Mouse (Mus musculus): ENCODE results near the gene Efcc1.
A peak's percentile ranks its signal among the peaks of the same experiment; 100 is the strongest.

The Efcc1 gene

GRCm38 (mm10) chr6:87730591-87731462, at the start of gene Efcc1:
Gene Efcc1 (plus strand): TSS chr6:87730869.
- peak; percentile 41 for DNase-seq (ENCODE audit: low spot score)

DNA sequence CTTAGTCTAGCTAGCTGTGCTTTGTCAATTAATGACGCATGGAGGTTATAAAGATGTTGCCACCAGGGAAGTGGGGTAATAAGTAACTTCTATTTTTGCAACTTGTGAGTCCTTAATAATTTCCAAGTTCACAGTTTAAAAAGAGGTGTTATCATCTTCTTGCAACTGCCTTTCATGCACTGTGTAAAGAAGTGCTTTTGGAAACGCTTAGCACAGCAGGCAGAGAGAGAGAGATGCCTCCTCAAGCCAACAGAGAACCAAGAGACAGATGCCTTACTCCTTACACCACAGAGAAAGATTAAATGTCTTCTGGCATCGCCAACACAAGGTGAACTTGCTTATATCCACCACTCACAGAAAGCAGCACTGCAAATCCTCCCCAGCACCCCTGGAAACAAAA, 34.7 kb upstream of the Efcc1 start:
- no peak for DNase-seq (ENCODE audit: low spot score)

GRCm38 (mm10) chr6:87696544-87696943, 34.1 kb upstream of the Efcc1 start:
- no peak for DNase-seq (ENCODE audit: low spot score)

- DNase-seq (ENCODE audit: low spot score) = no peak
These were observed 24.4 kb upstream of the Efcc1 start for GRCm38 (mm10) chr6:87706246-87706645.

- no peak for DNase-seq (ENCODE audit: low spot score)
These were observed 18.4 kb upstream of the Efcc1 start for GRCm38 (mm10) chr6:87712311-87712710.

DNA sequence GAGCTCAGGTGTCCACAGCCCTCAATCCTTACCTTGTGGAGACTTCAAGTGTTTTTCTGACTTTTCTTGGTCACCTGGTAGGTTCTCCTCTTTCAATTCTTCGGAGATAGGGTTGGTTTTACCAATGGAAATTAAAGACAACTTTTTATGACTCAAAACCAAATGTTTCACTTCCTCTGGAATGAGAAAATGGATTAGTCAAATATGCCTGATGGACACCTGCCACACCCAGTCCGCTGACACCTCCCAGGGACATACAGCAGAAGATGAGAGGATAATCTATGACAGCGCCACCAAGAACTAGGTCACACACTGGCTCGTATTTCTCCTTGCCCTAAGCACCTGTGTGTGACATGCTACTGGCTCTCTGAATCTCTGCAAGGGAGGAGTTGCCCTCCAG, 16.6 kb upstream of the Efcc1 start:
- DNase-seq (ENCODE audit: low spot score) = no peak

- no peak for DNase-seq (ENCODE audit: low spot score)
These were observed 8.0 kb upstream of the Efcc1 start for GRCm38 (mm10) chr6:87722631-87723030.

- no peak for DNase-seq (ENCODE audit: low spot score)
These were observed 5.3 kb upstream of the Efcc1 start for GRCm38 (mm10) chr6:87725267-87725912.

- DNase-seq (ENCODE audit: low spot score) = no peak
These were observed 2.6 kb upstream of the Efcc1 start for GRCm38 (mm10) chr6:87728102-87728501.

DNA sequence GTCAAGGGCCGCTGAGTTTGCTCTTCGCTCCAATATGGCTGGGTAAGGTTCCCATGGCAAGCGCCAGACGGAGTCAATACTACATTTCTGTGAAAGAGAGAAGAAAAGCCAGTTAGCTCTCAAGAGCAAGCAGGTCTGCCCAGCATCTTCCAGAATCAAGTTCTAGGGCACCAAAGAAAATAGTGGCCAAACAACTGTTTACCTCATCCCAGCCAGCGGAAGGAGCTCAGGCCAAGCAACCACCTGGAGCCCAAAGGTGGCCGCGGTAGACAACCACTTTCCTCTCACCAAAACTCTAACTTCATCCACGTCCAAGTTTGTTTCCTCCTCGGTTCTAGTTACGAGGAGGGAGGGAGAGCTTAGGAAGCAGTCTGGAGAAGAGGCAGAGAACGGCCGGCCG, 528 bp upstream of the Efcc1 start:
- no peak for DNase-seq (ENCODE audit: low spot score)

DNA sequence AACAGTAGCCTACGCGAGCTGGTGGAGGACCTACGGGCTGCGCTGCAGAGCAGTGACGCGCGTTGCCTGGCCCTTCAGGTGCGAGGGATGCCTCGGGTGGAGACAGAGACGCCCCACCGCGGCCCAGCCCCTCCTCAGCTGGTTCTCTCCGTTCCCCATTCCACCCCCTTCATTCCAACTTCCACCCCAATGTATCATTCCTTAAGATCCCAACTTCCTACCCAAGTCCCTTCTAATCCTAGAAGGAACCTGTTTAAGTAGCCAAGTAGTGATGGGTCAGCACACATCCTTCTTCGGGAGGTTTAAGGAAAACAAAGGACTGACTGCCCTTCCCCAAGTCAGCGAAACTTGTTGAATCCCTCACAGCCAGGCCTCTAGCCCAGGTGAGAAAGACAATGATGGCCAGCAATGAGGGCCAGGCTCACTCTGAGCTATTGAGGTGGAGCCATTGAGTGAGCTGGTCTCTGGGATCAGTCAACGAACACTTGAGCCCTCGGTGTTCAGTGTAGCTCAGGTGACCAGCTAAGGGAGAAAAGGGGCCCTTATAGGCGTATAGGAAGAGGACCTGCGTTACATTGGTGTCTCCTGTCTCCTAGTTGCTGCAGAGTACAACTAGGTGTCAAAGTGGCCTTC, 910 bp downstream of the Efcc1 start:
- DNase-seq (ENCODE audit: low spot score) = no peak

DNA sequence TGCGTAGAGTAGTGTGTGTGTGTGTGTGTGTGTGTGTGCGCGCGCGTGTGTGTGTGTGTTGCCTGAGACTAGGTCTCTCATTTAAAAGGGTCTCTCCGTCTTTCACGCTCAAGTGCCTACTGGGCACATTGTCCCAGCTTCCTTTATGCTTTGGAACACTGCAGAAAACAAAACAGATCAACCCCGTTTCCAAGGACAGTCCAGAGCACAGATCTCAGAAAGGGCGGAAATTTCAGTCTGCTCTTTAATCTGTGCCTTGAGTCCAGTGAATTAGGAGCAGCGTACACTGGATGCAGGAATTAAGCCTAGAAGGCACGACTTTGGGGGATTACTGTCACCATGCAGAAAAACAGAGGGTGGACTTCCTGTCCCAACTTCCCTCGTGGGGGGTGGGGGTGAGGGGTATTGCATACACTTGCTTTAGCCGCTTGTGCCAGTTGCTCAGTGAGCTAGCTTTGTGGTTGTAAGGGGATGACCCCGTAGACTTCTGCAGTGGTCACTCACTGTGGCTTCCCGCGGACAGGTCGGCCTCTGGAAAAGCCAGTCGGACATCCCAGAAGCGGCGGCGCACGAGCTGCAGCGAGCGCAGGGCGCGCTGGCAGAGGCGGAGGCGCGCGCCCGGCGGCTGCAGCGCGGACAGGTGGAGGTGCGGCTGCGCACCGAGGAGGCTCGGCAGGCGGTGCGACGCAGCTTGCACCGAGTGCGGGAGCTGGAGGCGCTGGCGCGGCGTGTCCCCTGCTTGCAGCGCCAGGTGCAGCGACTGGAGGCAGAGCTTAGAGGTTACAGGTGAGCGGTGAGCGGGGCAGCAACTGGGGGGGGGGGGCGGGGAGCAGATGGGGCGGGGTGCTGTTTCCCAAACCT, 1.7 kb downstream of the Efcc1 start:
- no peak for DNase-seq (ENCODE audit: low spot score)

- DNase-seq (ENCODE audit: low spot score) = no peak
These were observed 2.7 kb downstream of the Efcc1 start for GRCm38 (mm10) chr6:87733131-87733930.

- DNase-seq (ENCODE audit: low spot score) = no peak
These were observed 3.5 kb downstream of the Efcc1 start for GRCm38 (mm10) chr6:87734136-87734535.

DNA sequence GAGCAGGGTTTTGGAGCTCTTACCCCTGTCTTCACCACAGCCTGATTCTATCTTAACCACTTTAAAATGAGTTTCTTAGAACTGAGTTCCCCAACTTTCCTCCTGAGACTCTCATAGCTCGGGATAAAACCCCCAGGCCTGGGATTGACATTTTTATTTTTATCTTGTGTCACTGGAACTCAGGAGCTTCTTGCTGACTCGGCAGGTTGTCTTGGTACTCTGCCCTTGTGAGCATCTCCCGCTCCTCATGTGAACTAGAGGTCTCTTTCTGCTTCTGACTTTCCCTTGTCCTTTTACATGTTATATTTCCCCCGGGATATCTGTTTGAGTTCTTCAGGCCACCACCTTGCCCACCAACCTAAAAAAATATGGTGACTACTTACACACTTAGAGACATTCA, 6.3 kb downstream of the Efcc1 start:
- no peak for DNase-seq (ENCODE audit: low spot score)

DNA sequence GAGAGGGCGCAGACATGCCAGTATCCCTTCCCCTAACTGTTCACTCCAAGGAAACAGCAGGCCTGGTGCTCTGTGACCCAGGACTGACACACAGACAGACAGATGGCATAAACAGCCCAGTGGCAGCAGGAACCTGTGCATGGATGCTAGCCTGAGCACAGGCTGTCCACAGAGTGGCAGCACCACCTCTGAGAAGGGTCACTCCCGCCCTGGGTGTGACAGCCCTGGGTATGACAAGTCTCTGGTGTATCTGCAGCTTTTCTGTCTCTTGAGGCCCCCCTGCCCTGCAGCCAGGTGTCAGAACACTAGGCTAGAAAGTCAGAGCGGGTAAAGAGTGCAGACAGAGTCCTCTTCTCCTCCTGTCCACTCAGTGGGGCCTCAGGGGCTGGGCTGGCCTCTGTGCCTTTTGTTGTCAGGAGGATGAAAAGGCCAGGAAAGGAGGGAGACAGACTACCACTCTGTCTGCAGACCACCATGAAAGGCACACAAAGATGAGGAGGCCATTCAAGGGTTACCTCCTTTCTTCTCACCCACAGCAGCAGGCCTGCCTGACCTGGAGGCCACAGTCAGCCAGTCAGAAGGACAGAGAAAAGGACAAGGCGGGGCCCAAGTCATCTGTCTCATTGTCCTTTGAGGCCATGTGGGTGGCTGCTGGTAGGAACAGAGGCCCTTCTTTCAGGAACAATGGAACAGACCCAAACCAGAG, 7.4 kb downstream of the Efcc1 start:
- no peak for DNase-seq (ENCODE audit: low spot score)

DNA sequence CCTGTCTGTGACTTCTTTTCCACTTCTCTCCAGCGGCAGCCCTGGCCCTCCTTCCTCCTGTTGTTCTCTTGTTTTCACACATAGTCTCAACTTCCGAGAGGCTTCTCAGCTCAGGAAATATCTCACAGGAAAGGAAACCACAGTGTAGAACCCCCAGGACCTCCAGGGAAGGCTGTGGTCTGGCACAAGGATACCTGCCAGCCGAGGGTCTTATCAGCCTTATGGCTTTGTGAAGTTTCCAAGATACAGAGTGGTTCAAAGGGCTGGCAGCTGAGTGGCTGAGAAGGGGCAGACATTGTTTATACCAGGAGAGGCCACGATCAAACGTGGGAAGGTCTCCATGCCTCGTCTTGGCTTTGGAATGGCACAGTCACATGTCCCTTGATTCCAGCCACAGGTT, 9.2 kb downstream of the Efcc1 start:
- DNase-seq (ENCODE audit: low spot score) = no peak

GRCm38 (mm10) chr6:87740496-87740895, 9.8 kb downstream of the Efcc1 start:
- no peak for DNase-seq (ENCODE audit: low spot score)

DNA sequence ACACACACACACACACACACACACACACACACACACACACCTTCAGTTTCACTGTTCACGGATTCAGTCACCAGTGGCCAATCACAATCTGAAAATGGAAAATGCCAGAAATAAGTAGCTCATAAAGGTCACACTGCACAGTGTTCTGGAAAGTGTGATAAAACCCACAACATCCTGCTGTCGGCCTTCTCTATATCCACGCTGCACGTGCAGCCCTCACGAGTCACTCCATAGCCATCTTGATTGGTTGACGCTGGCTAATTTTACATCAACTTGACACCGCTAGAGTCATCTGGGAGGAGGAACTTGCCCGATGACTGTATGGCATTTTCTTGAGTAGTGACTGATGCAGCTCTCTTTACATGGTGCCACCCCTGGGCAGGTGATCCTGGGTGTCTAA, 11.3 kb downstream of the Efcc1 start:
- DNase-seq (ENCODE audit: low spot score) = no peak

- DNase-seq (ENCODE audit: low spot score) = no peak
These were observed 12.1 kb downstream of the Efcc1 start for GRCm38 (mm10) chr6:87742804-87743203.

GRCm38 (mm10) chr6:87743281-87743680, 12.6 kb downstream of the Efcc1 start:
- no peak for DNase-seq (ENCODE audit: low spot score)

Measured in urinary bladder, postnatal 25 days (tissue).